Mouse (Mus musculus) forebrain, postnatal 0 days (tissue): ENCODE measurements at regions not wholly inside any gene's neighbourhood (a gene's known extent, or its start where the extent isn't known, plus 50 kb on each side); places are given as distances from the start of the nearest gene placed in this dataset.
A peak's percentile ranks its signal among the peaks of the same experiment; 100 is the strongest.

Source experiments
- ATAC-seq: fragments of 200-750 bp; cut with Nextera tagmentation; 2 replicates; pipeline ENCODE4 v1.8.0; 2017; ENCODE audit warnings: mild to moderate bottlenecking, moderate library complexity
- DNase-seq: peaks from one replicate; pipeline ENCODE4 v3.0.0-alpha.2; 2015
- H3K27ac ChIP-seq: fragments of 300-500 bp; sonication (generic); 2 replicates; pipeline ENCODE4 v1.5.1; 2014; ENCODE audit warnings: low read depth, mild to moderate bottlenecking, antibody characterized with exemption, low read length, moderate library complexity, mixed read lengths
- H3K27me3 ChIP-seq: fragments of 300-500 bp; sonication (generic); 2 replicates; pipeline ENCODE4 v1.6.1; 2014; ENCODE audit warnings: mild to moderate bottlenecking, low read length, mixed read lengths; ENCODE audit not compliant: insufficient read depth
- H3K36me3 ChIP-seq: fragments of 300-500 bp; sonication (generic); 2 replicates; pipeline ENCODE4 v1.6.1; 2014; ENCODE audit warnings: mild to moderate bottlenecking, moderate library complexity; ENCODE audit not compliant: insufficient read depth
- H3K4me1 ChIP-seq: fragments of 300-500 bp; sonication (generic); 2 replicates; pipeline ENCODE4 v1.6.1; 2014; ENCODE audit warnings: antibody characterized with exemption; ENCODE audit not compliant: insufficient read depth
- H3K4me2 ChIP-seq: fragments of 300-500 bp; sonication (generic); 2 replicates; pipeline ENCODE4 v1.6.1; 2014; ENCODE audit warnings: low read depth, mild to moderate bottlenecking, moderate library complexity
- H3K4me3 ChIP-seq: fragments of 300-500 bp; sonication (generic); 2 replicates; pipeline ENCODE4 v1.5.1; 2014; ENCODE audit warnings: low read depth, low read length, mixed read lengths
- H3K9ac ChIP-seq: fragments of 300-500 bp; sonication (generic); 2 replicates; pipeline ENCODE4 v1.6.1; 2014; ENCODE audit warnings: mild to moderate bottlenecking
- H3K9me3 ChIP-seq: fragments of 300-500 bp; sonication (generic); 2 replicates; pipeline ENCODE4 v1.6.1; 2016; ENCODE audit warnings: low read length
- CTCF ChIP-seq: sonication (generic); IDR thresholded peaks from 2 replicates; pipeline ENCODE4 v1.5.1; 2016; ENCODE audit warnings: antibody characterized with exemption, control low read depth, low read depth
- WGBS: fragments of 180-500 bp; shearing (Covaris S2); extraction: QIAGEN DNeasy Blood & Tissue Kit; methylation state at CpG from one replicate; pipeline ENCODE4 v1.1.7; 2014; 5-methylcytosine and 5-hydroxymethylcytosine counted together

DNA sequence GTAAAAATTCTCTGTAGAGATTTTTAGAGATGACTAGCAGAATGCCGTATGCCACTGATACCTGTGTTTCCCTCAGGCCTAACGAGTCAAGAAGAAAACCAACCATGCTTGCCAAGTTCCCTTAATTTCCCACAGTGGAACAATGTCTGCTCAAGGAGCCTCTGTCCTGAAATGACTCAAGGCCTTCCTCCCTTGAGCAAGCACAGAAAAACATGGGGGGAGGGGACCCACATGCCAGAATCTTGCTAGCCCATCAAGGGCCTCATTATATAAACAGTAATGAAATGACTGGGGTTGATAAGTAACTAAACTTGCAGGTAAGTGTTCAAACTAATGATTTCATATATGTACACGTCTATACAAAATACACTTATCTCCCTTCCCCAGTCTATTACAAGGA is 513.0 kb upstream of the Tbl1xr1 start:
- 32% methylated on average over 3 of the region's 3 CpGs for WGBS
- no peak for DNase-seq
- no peaks in the 10 kb centered on the region for H3K36me3 ChIP-seq
- peaks cover 19% of the 10 kb centered on the region for H3K4me1 ChIP-seq
- no peaks in the 10 kb centered on the region for H3K9me3 ChIP-seq
- no peak overlapping the region for H3K27ac ChIP-seq
- no peak for ATAC-seq
- H3K27me3 ChIP-seq: no peaks in the 10 kb centered on the region
- H3K4me3 ChIP-seq: no peak overlapping the region
- H3K9ac ChIP-seq: no peak overlapping the region
- H3K4me2 ChIP-seq: no peak overlapping the region
- no peak for TF ChIP-seq CTCF

DNA sequence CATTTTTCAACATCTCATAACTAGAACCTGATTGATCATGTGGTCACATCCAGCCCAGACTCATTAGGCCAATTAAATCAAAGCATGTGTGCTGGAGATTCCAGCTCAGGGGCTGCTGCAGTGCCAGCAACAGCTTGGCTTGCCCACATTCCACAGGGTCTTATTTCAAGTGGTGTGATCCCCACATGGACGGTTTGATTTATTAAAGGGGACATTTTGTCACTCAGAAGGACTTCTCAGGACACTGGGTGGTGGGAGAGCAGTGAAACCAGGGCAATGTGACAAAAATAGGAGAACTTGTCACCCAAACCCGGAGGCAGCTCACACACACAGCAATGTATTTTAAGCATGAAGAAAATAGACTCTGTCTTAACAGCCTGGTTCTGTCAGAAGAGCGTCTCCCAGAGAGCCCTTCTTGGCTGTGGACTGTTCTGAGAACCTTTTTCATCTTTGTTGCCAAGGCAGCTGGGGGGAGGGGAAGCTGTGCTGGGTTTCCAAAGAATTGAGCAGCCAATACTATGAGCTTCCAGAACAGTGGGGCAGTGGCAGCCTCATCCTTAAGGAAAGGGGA is 512.2 kb upstream of the Tbl1xr1 start:
- Histone ChIP-seq H3K36me3 (no peaks in the 10 kb centered on the region), H3K27ac (peak overlapping the region; percentile 75), H3K27me3 (no peaks in the 10 kb centered on the region), H3K4me2 (no peak overlapping the region), H3K4me1 (peaks cover 16% of the 10 kb centered on the region), H3K9me3 (no peaks in the 10 kb centered on the region), H3K4me3 (no peak overlapping the region), H3K9ac (no peak overlapping the region)
- peak; percentile 95 for ATAC-seq
- peak; percentile 88 for DNase-seq
- whole genome bisulfite sequencing: 7% methylated on average over 3 of the region's 3 CpGs
- no peak for TF ChIP-seq CTCF

DNA sequence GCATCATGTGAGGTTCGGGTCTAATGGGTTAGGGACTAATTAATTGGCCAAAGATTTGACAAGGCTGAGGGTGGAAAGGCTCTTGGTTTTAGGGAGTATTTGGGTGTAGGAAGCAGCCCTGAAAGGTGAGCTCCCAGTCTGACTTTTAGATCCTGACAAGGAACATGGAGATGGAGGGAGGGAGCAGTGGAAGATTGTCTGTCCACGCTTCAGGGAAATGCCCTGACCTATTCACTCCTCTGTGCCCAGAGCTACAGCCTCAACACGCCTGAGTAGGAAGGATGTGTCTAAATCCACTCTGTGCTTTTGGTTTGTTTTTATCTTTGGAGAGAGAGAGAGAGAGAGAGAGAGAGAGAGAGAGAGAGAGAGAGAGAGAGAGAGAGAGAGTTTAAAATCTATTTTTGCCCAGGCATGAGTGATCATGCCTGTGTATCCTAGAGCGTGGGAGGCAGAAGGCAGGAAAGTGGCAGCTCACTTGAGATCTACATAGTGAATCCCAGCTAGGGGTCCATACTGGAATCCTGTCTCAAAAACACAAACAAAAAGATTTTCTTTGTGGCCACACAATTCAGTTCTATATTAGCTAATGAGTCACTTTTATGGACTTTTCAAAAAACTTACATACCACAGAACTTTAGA is 511.5 kb upstream of the Tbl1xr1 start:
- H3K4me3 ChIP-seq: no peak overlapping the region
- peak overlapping the region; percentile 75 for H3K27ac ChIP-seq
- H3K27me3 ChIP-seq: no peaks in the 10 kb centered on the region
- H3K4me1 ChIP-seq: peaks cover 16% of the 10 kb centered on the region
- no peak for TF ChIP-seq CTCF
- no peak overlapping the region for H3K4me2 ChIP-seq
- H3K9me3 ChIP-seq: no peaks in the 10 kb centered on the region
- no peaks in the 10 kb centered on the region for H3K36me3 ChIP-seq
- H3K9ac ChIP-seq: no peak overlapping the region
- ATAC-seq (peak; percentile 23; the same call in 1 of the 2 replicates), DNase-seq (no peak)
- WGBS: 39% methylated on average over 4 of the region's 4 CpGs

DNA sequence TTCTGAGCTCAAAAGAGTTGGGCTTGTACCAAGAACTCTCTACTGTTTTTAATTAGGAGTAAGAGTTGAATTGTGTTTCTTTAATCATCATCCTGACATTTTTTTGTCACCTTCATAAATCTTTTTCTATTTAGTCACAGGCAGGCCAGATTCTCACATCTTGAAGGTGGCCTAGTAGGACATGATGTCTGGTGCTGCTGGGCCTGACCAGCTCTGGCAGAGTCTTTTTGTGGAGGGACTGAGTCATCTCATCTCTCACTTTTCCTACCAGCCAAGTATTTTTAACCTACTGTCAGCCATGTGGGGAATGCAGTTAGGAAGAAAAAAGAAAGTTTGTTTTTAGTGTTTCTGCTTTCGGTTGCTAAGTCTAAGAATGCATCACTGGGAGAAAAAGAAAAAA is 506.7 kb upstream of the Tbl1xr1 start:
- DNase-seq (no peak), ATAC-seq (no peak)
- no peak for TF ChIP-seq CTCF
- no peak overlapping the region for H3K9ac ChIP-seq
- H3K27me3 ChIP-seq: no peaks in the 10 kb centered on the region
- H3K27ac ChIP-seq: no peak overlapping the region
- 76% methylated on average over 1 of the region's 1 CpGs for WGBS
- peaks cover 2% of the 10 kb centered on the region for H3K4me1 ChIP-seq
- no peak overlapping the region for H3K4me2 ChIP-seq
- no peaks in the 10 kb centered on the region for H3K36me3 ChIP-seq
- no peaks in the 10 kb centered on the region for H3K9me3 ChIP-seq
- H3K4me3 ChIP-seq: no peak overlapping the region

DNA sequence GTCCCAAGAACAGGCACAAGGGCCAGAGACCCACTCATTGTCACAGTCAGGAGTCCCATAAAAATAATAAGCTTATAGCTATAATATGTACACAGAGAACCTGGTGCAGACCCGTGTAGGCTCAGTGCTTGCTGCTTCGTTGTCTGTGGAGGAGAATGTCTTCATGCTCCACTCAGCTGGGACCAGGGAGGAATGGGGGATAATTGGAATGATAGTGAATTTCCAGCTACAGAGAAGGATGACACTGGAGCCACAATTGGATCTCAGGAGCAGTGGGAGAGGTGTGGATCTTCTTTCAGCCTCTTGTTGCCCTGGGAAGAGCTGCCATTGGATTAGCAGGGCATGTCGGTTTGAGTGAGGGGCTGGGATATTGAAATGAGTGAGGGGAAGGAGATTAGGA is 497.8 kb upstream of the Tbl1xr1 start:
- ATAC-seq (no peak), DNase-seq (no peak)
- Histone ChIP-seq H3K27me3 (no peaks in the 10 kb centered on the region), H3K27ac (no peak overlapping the region), H3K4me1 (no peaks in the 10 kb centered on the region), H3K36me3 (no peaks in the 10 kb centered on the region), H3K9ac (no peak overlapping the region), H3K4me3 (no peak overlapping the region), H3K4me2 (no peak overlapping the region), H3K9me3 (no peaks in the 10 kb centered on the region)
- WGBS: 80% methylated on average over 3 of the region's 3 CpGs
- no peak for TF ChIP-seq CTCF

DNA sequence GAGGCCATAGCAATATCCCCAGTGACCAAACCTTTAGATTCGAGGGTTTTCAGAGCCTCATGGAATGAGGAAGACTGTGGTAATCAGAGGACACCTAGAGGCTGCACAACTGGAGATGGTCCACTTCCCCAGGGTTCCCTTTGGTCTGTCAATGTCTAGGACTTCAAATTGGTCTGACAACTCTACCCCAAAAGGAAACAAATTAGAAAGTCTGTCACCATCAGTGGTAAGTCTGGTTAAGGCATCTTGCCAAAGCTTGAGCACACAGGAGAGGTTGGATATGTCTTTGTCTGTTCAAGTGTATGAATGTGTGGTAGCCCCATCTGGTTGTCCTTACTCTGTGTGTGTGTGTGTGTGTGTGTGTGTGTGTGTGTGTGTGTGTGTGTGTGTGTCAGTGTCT is 494.3 kb upstream of the Tbl1xr1 start:
- no peak for TF ChIP-seq CTCF
- Histone ChIP-seq H3K4me1 (no peaks in the 10 kb centered on the region), H3K27ac (no peak overlapping the region), H3K36me3 (no peaks in the 10 kb centered on the region), H3K9me3 (no peaks in the 10 kb centered on the region), H3K4me3 (no peak overlapping the region), H3K27me3 (no peaks in the 10 kb centered on the region), H3K9ac (no peak overlapping the region), H3K4me2 (no peak overlapping the region)
- DNase-seq (no peak), ATAC-seq (no peak)
- 87% methylated on average over 1 of the region's 1 CpGs for WGBS

DNA sequence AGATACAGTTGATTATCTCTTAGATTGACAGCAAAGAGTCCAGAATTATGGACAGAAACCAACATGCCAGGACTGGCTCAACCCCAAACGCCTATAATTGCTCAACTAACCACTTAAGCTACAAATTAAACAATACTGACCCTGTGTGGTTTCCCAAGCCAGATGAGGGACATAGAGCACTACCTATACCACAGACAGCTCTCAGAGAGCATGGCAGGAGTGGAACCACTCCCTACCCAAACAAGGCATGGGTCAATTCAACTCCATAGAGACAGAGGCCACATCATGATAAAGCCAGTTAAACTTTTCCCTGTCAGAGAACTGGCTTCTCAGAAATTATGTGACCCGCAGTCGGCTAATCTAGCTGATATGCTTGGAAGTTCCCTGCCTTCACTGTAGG is 490.7 kb upstream of the Tbl1xr1 start:
- Histone ChIP-seq H3K9me3 (no peaks in the 10 kb centered on the region), H3K4me3 (no peak overlapping the region), H3K27ac (no peak overlapping the region), H3K27me3 (no peaks in the 10 kb centered on the region), H3K36me3 (no peaks in the 10 kb centered on the region), H3K4me1 (no peaks in the 10 kb centered on the region), H3K9ac (no peak overlapping the region), H3K4me2 (no peak overlapping the region)
- 85% methylated on average over 3 of the region's 3 CpGs for WGBS
- DNase-seq (no peak), ATAC-seq (no peak)
- no peak for TF ChIP-seq CTCF
